Mouse (Mus musculus) bone marrow, adult 2 months (tissue): ENCODE data around the gene Acpp.

Experiments
- CTCF ChIP-seq: fragments of 200-500 bp; IDR thresholded peaks from 2 replicates; pipeline ENCODE4 v1.5.1; 2011; ENCODE audit warnings: low read length, control low read depth; ENCODE audit not compliant: control insufficient read depth, insufficient read depth
- POLR2A ChIP-seq: fragments of 200-500 bp; IDR thresholded peaks from 2 replicates; pipeline ENCODE4 v1.6.1; 2011; ENCODE audit warnings: low read depth, mild to moderate bottlenecking, control low read depth, low read length, borderline replicate concordance; ENCODE audit not compliant: control insufficient read depth

DNA sequence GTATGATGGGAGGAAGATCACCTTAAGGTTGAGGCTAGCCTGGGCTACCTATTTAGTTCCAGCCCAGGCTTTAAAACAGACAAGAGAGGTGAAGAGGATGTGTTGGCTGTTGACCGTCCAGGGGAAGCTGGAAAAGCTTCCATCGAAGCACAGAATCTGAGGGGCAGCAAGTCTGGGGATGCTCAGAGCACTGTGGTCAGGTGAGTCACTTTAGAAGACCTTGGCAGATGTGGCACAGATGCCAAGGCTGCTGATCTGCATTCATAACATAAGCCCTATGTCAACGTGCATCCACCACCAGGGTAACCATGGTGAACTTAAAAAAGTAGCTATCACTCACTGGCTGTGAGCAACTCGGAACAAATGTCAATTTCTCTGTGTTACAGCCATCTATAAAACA, 85.9 kb downstream of the Acpp start:
- TF ChIP-seq POLR2A = no peak
- no peak for TF ChIP-seq CTCF
